Mouse (Mus musculus) heart, postnatal 36 days (tissue): ENCODE measurements around the gene Cd52. TPM values are rescaled to one million over a fixed set of nuclear protein-coding genes. Genes with fewer than 3 reads are reported as not detected.
"Not testable (repeated sequence)": the region's sequence is repeated elsewhere in the genome, so short reads cannot be mapped to it uniquely, and the experiment has no call there.

Experiments used
- DNase-seq, 2 experiments: peaks; one replicate each; pipeline ENCODE4 v3.0.0; 2021 to 2022
- intact Hi-C: fragments of 180-260 bp; cut with DNase I; formaldehyde crosslinking; loops from one replicate; pipeline ENCODE4 v1.15.1; 2025
- total RNA-seq, 2 experiments: library from RNA; stranded (reverse); gene quantifications; 2 replicates each; pipeline ENCODE4 v1.2.3; 2021

Gene Cd52
- 1 to 10 TPM; 3.1 to 4.6 TPM for total RNA-seq

- intact Hi-C loops = no loop called here
- peak in 1 of 2 experiments; percentile 31 for DNase-seq
Measured at GRCm38 (mm10) chr4:134094923-134095547, at the start of gene Cd52. Gene Cd52 (minus strand): TSS chr4:134095082.

DNA sequence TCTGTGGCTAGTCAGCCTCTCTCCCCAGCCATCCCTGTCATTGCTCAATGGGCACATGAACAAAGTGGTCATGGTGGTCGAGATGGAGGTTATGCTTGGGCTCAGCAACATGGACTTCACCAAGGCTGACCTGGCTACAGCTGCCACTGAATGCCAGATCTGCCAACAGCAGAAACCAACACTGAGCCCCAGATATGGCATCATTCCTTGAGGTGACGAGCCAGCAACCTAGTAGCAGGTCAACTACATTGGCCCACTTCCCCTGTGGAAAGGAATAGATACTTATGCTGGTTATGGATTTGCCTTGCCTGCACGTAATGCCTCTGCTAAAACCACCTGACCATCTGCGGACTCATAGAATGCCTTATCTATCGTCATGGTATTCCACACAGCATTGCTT, 49.4 kb upstream of the Cd52 start:
- DNase-seq, intact Hi-C loops: not testable (repeated sequence)

- intact Hi-C loops = no loop called here
- DNase-seq = no peak
Measured at GRCm38 (mm10) chr4:134138857-134139256, 44.0 kb upstream of the Cd52 start.

GRCm38 (mm10) chr4:134136280-134136926, 41.5 kb upstream of the Cd52 start:
- intact Hi-C loops = no loop called here
- no peak for DNase-seq

DNA sequence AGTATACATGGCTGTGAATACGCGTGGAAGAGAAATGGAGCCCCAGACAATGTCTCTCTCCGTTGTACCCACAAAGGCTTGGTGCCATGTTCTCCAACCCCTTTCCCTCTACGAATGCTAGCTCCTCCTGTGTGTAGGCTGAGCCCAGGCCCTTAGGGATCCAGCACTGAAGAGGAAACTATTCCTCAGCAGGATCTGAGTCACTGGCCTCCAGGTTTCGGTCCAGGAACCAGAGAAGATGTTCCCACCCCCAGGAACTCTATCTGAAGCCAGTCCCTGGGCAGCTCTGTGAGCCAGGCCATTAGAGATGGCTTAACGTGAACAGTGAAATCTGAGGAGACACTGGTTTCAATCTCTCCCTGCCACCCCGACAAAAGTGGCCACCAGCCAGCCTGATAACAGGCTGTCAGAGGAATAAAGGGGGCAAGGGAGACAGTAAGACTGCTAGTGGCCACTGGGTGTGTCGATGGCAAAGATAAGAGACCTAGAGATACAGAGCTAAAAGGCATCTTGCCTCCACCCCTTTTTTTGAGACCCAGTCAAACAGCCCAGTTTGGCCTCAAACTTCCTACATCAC, 37.7 kb upstream of the Cd52 start:
- intact Hi-C loops = no loop called here
- no peak for DNase-seq

DNA sequence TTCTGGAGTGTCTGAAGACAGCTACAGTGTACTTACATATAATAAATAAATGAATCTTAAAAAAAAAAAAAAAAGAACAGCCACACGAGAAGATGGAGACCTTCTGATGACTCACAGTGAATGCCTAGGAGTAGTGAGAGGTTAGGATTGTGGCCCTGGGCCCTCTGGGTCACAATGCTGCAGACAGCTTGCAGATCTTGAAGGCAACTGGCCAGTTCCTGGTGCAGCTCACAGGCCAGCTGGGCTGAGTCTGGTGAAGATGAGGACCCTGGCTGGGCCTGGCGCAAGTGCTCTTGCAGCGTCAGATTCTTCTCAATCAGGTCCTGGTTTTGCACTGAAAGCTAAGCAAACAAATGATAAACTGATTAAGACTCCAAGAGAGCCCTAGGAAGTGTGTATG, 37.2 kb upstream of the Cd52 start:
- intact Hi-C loops = no loop called here
- DNase-seq = no peak

DNA sequence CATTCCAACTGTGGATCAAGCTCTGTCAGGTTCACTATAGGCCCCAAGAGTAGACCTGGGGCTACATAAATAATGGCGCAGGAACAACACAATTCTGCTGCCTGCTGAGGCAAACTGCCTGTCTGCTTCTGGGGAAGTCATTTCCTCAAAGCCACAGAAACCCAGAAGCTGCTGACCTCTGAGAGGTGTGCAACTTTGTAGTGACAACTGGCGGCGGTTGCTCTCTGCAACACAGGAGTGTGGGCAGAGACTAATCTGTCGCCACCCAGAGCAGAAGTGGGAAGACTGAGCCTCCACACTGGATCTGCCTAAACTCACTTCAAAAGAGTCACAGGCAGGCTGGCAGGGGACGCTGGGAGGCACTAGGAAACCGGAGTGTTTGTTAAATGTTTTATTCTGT, 34.6 kb upstream of the Cd52 start:
- intact Hi-C loops = no loop called here
- no peak for DNase-seq

- DNase-seq = no peak
- intact Hi-C loops = no loop called here
Measured at GRCm38 (mm10) chr4:134128983-134129362, 34.1 kb upstream of the Cd52 start.

- intact Hi-C loops = no loop called here
- DNase-seq = peak; percentile 88 to 91
Measured at GRCm38 (mm10) chr4:134128221-134128982, 33.5 kb upstream of the Cd52 start, which contains the start of gene Sh3bgrl3. Gene Sh3bgrl3 (minus strand): TSS chr4:134128789.

DNA sequence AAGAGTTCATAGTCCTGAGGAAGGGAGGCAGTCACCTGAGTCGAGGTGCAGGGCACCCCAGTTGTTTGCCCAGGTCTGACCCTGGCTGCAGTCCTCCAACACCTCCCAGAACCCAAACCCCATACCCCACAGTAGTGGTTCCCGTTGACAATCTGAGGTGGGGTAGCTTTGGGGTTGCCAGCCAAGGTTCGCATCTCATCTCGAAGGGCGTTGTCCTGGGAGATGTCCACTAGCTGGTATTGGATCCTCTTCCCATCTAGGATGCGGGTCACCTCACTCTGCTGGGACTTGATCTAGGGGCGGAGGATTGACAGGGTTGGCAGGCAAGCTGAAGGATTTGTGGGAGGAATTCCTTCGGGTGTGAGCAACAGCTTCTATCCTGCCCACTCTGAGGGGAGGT, 32.9 kb upstream of the Cd52 start:
- intact Hi-C loops = no loop called here

GRCm38 (mm10) chr4:134127121-134127455, 32.2 kb upstream of the Cd52 start:
- intact Hi-C loops = no loop called here
- no peak for DNase-seq

More for the DNA sequence above, 32.9 kb upstream of the Cd52 start:
- DNase-seq = no peak

GRCm38 (mm10) chr4:134126300-134127120, 31.6 kb upstream of the Cd52 start:
- intact Hi-C loops = no loop called here
- no peak for DNase-seq

DNA sequence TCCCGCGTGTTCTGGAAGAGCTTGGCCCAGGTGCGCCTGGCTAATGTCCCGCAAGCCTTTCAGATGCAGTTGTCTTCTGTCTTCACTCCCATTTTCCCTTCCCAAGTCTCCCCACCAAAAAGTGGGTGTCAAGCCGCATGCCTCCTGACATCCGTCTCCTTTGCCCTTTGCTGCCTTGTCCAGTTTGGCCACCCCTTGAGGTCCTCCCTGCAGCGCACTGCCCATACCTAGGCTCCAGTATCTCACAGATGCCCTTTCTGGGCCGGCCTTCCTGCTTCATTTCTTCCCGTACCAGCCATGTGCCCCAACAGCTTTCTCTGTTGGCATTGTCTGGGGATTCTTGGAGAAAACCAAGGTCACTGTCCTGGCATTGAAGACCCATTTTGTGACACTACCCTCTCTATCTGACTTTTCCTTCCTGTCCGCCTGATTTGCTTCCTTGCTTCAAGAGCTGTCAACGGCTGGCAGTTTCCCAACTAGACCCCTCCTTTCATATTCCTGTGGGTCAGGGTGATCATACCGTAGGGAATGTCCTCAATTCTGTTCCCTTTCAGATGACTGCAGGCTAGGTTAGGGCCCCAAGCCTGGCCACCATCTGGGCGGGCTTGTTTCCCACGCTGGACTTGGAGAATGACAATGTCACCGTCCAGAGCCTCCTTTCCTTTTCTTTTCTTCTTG, 30.6 kb upstream of the Cd52 start:
- intact Hi-C loops = no loop called here

GRCm38 (mm10) chr4:134123680-134124551, 29.0 kb upstream of the Cd52 start:
- DNase-seq = peak; percentile 50 to 51
- intact Hi-C loops = loop anchor here (2.0 kb wide), 1 partner anchor 87 kb away; no protein-coding TSS in a partner anchor

More for the DNA sequence above, 30.6 kb upstream of the Cd52 start:
- no peak for DNase-seq

DNA sequence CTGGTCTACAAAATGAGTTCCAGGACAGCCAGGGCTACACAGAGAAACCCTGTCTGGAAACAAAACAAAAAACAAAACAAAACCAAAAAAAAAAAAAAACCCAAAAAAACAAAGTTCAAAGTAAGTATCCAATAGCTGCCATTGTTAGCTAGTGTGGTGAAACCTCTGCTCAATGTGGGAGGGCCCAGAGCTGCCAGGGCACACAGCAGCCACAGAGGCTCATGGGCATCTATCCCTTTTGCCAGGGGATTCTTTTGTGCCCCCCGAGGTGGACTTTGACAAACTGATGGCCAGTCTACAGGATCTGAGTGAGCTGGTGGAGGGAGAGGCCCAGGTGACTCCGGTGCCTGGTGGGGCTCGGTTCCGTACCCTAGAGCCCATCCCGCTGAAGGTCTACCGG, 28.3 kb upstream of the Cd52 start:
- intact Hi-C loops = loop anchor here (2.0 kb wide), 1 partner anchor 86 kb away; no protein-coding TSS in a partner anchor
- DNase-seq = no peak

DNA sequence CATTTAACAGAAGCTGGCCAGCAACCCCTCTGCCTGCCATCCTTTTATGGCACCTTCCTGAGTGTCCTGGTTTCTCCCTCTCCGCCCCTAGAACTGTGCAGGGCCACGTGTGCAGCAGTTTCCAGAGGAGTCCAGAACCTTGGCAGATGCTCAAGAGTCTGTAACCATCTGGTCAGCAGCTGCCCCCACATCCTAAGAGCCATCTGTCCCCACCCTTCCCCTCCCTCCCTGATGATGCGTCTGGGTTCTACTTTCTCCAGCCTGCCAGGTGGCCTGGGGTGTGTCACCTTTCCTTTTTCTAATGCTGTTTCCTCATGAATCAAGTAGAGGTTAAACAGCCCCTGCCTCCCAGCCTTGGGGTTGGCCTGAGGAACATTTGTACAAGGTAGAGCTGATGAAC, 27.4 kb upstream of the Cd52 start:
- intact Hi-C loops = loop anchor here (2.0 kb wide), 1 partner anchor 85 kb away; no protein-coding TSS in a partner anchor
- no peak for DNase-seq

- intact Hi-C loops = no loop called here
- DNase-seq = no peak
Measured at GRCm38 (mm10) chr4:134121571-134121970, 26.7 kb upstream of the Cd52 start.

GRCm38 (mm10) chr4:134120916-134121315, 26.0 kb upstream of the Cd52 start:
- no peak for DNase-seq
- intact Hi-C loops = no loop called here
